Mouse (Mus musculus): ENCODE measurements around the gene Cdh19.

The Cdh19 gene

GRCm38 (mm10) chr1:110977484-110977883, at the start of gene Cdh19:
Gene Cdh19, minus strand, starts transcription at chr1:110977584.
- no peak for DNase-seq (ENCODE audit: low spot score in 2 of 2)

GRCm38 (mm10) chr1:111020434-111021060, 43.2 kb upstream of the Cdh19 start:
- no peak for DNase-seq (ENCODE audit: low spot score in 2 of 2)

GRCm38 (mm10) chr1:111017640-111018039, 40.3 kb upstream of the Cdh19 start:
- DNase-seq (ENCODE audit: low spot score in 2 of 2): no peak

- no peak for DNase-seq (ENCODE audit: low spot score in 2 of 2)
These were observed 12.4 kb upstream of the Cdh19 start for GRCm38 (mm10) chr1:110989824-110990223.

- DNase-seq (ENCODE audit: low spot score in 2 of 2): no peak
These were observed 8.2 kb downstream of the Cdh19 start for GRCm38 (mm10) chr1:110969201-110969600.

- DNase-seq (ENCODE audit: low spot score in 2 of 2): no peak
These were observed 67.6 kb downstream of the Cdh19 start for GRCm38 (mm10) chr1:110909752-110910151.

- no peak for DNase-seq (ENCODE audit: low spot score in 2 of 2)
These were observed 68.2 kb downstream of the Cdh19 start for GRCm38 (mm10) chr1:110909218-110909617.

- no peak for DNase-seq (ENCODE audit: low spot score in 2 of 2)
These were observed 73.1 kb downstream of the Cdh19 start for GRCm38 (mm10) chr1:110904266-110904665.

All from spleen, postnatal 14 days (tissue).